Mouse (Mus musculus) cortical plate, adult 2 months (tissue): Measurements from ENCODE around the gene B3gnt9. TPM values are rescaled to one million over a fixed set of nuclear protein-coding genes. Genes with fewer than 3 reads are reported as not detected.

ENCODE experiments used
- H3K27ac ChIP-seq: fragments of 200-500 bp; 2 replicates; pipeline ENCODE4 v1.5.1; 2012; ENCODE audit warnings: low read length, control low read depth, inconsistent platforms; ENCODE audit not compliant: insufficient read depth
- H3K4me1 ChIP-seq: fragments of 200-500 bp; 2 replicates; pipeline ENCODE4 v1.6.1; 2011; ENCODE audit warnings: low read length; ENCODE audit not compliant: control insufficient read depth, insufficient read depth
- H3K4me3 ChIP-seq: fragments of 200-500 bp; 2 replicates; pipeline ENCODE4 v1.5.1; 2011; ENCODE audit warnings: mild to moderate bottlenecking, low read length, control low read depth; ENCODE audit not compliant: insufficient read depth
- CTCF ChIP-seq: fragments of 200-500 bp; IDR thresholded peaks from 2 replicates; pipeline ENCODE4 v1.5.1; 2011; ENCODE audit warnings: mild to moderate bottlenecking, control low read depth, low read length; ENCODE audit not compliant: insufficient read depth; ENCODE audit errors: extremely low read depth
- POLR2A ChIP-seq: fragments of 200-500 bp; IDR thresholded peaks from 2 replicates; pipeline ENCODE4 v1.6.1; 2011; ENCODE audit warnings: mild to moderate bottlenecking, low read length, control low read depth; ENCODE audit not compliant: insufficient read depth; ENCODE audit errors: extremely low read depth
- polyA plus RNA-seq: library from polyadenylated mRNA; depleted of rRNA; stranded (reverse); fragments of >200 nt; gene quantifications from 2 replicates; pipeline ENCODE4 v1.2.3, GENCODE M21; 2012

B3gnt9 gene
- polyA plus RNA-seq, 1 experiment = 5.5 TPM

GRCm38 (mm10) chr8:105285514-105285913, 30.6 kb upstream of the B3gnt9 start:
- no peak overlapping the region for H3K4me3 ChIP-seq
- H3K4me1 ChIP-seq = peaks cover 2% of the 10 kb centered on the region
- H3K27ac ChIP-seq = no peak overlapping the region
- no peak for TF ChIP-seq CTCF
- no peak for TF ChIP-seq POLR2A

GRCm38 (mm10) chr8:105283074-105283473, 28.1 kb upstream of the B3gnt9 start:
- TF ChIP-seq POLR2A (no peak), CTCF (peak; percentile 42)
- Histone ChIP-seq H3K27ac (no peak overlapping the region), H3K4me1 (peaks cover 4% of the 10 kb centered on the region), H3K4me3 (no peak overlapping the region)

GRCm38 (mm10) chr8:105282239-105282638, 27.3 kb upstream of the B3gnt9 start:
- no peak for TF ChIP-seq POLR2A
- TF ChIP-seq CTCF = no peak
- no peak overlapping the region for H3K27ac ChIP-seq
- H3K4me3 ChIP-seq = no peak overlapping the region
- peaks cover 3% of the 10 kb centered on the region for H3K4me1 ChIP-seq

- no peak overlapping the region for H3K4me3 ChIP-seq
- TF ChIP-seq CTCF = no peak
- TF ChIP-seq POLR2A = no peak
- no peak overlapping the region for H3K27ac ChIP-seq
- peaks cover 3% of the 10 kb centered on the region for H3K4me1 ChIP-seq
These were observed 26.9 kb upstream of the B3gnt9 start for GRCm38 (mm10) chr8:105281821-105282220.

GRCm38 (mm10) chr8:105280567-105280966, 25.6 kb upstream of the B3gnt9 start:
- TF ChIP-seq CTCF (no peak), POLR2A (no peak)
- H3K27ac ChIP-seq = no peak overlapping the region
- H3K4me3 ChIP-seq = no peak overlapping the region
- H3K4me1 ChIP-seq = peaks cover 3% of the 10 kb centered on the region

- Histone ChIP-seq H3K4me1 (peaks cover 3% of the 10 kb centered on the region), H3K4me3 (peak overlapping the region; percentile 5; the same call in 1 of the 2 replicates), H3K27ac (no peak overlapping the region)
- TF ChIP-seq CTCF (no peak), POLR2A (peak; percentile 35; the same call in 1 of the 2 replicates)
These were observed 24.0 kb upstream of the B3gnt9 start for GRCm38 (mm10) chr8:105278911-105279334.

- H3K4me3 ChIP-seq = peak overlapping the region; percentile 52
- no peak overlapping the region for H3K27ac ChIP-seq
- no peak for TF ChIP-seq CTCF
- peak; percentile 16; the same call in 1 of the 2 replicates for TF ChIP-seq POLR2A
- peaks cover 3% of the 10 kb centered on the region; the same call in 1 of the 2 replicates for H3K4me1 ChIP-seq
These were observed 21.6 kb upstream of the B3gnt9 start for GRCm38 (mm10) chr8:105276292-105277120.

- Histone ChIP-seq H3K27ac (no peak within 1 kb of the TSS), H3K4me1 (peaks cover 3% of the 10 kb centered on the region; the same call in 1 of the 2 replicates), H3K4me3 (peak within 1 kb of the TSS; percentile 52)
- no peak for TF ChIP-seq CTCF
- no peak for TF ChIP-seq POLR2A
These were observed 20.9 kb upstream of the B3gnt9 start, which contains the start of gene Nol3 for GRCm38 (mm10) chr8:105275840-105276239. TSS of gene Nol3 (plus strand) at chr8:105276140.

- H3K27ac ChIP-seq = no peak overlapping the region
- H3K4me3 ChIP-seq = no peak overlapping the region; the same call in 1 of the 2 replicates
- TF ChIP-seq CTCF (no peak), POLR2A (no peak)
- H3K4me1 ChIP-seq = peaks cover 3% of the 10 kb centered on the region; the same call in 1 of the 2 replicates
These were observed 20.4 kb upstream of the B3gnt9 start for GRCm38 (mm10) chr8:105275387-105275786.

GRCm38 (mm10) chr8:105270916-105271186, 15.9 kb upstream of the B3gnt9 start:
- no peaks in the 10 kb centered on the region; the same call in 1 of the 2 replicates for H3K4me1 ChIP-seq
- no peak overlapping the region for H3K27ac ChIP-seq
- no peak for TF ChIP-seq CTCF
- no peak for TF ChIP-seq POLR2A
- no peak overlapping the region; the same call in 1 of the 2 replicates for H3K4me3 ChIP-seq
